Mouse (Mus musculus) midbrain, embryonic 12.5 days (tissue): ENCODE results near the gene Olfr9. TPM values are rescaled to one million over a fixed set of nuclear protein-coding genes. Genes with fewer than 3 reads are reported as not detected.
"Not testable (repeated sequence)": the region's sequence is repeated elsewhere in the genome, so short reads cannot be mapped to it uniquely, and the experiment has no call there.

Experiments used
- ATAC-seq: fragments of 200-750 bp; cut with Nextera tagmentation; 2 replicates; pipeline ENCODE4 v1.8.0; 2017; ENCODE audit warnings: low read depth, moderate TSS enrichment, moderate library complexity; ENCODE audit not compliant: low FRiP score
- H3K27ac ChIP-seq: fragments of 300-500 bp; sonication (generic); replicated peaks from 2 replicates; pipeline ENCODE4 v1.5.1; 2016; ENCODE audit warnings: mild to moderate bottlenecking
- H3K27me3 ChIP-seq: fragments of 300-500 bp; sonication (generic); 2 replicates; pipeline ENCODE4 v1.6.1; 2016; ENCODE audit warnings: mild to moderate bottlenecking
- H3K36me3 ChIP-seq: fragments of 300-500 bp; sonication (generic); 2 replicates; pipeline ENCODE4 v1.6.1; 2016
- H3K4me1 ChIP-seq: fragments of 300-500 bp; sonication (generic); 2 replicates; pipeline ENCODE4 v1.6.1; 2016
- H3K4me2 ChIP-seq: fragments of 300-500 bp; sonication (generic); replicated peaks from 2 replicates; pipeline ENCODE4 v1.6.1; 2016; ENCODE audit warnings: mild to moderate bottlenecking, moderate library complexity
- H3K4me3 ChIP-seq: fragments of 300-500 bp; sonication (generic); 2 replicates; pipeline ENCODE4 v1.5.1; 2016; ENCODE audit warnings: mild to moderate bottlenecking
- H3K9ac ChIP-seq: fragments of 300-500 bp; sonication (generic); replicated peaks from 2 replicates; pipeline ENCODE4 v1.6.1; 2016; ENCODE audit warnings: mild to moderate bottlenecking, moderate library complexity
- H3K9me3 ChIP-seq: fragments of 300-500 bp; sonication (generic); 2 replicates; pipeline ENCODE4 v1.6.1; 2016; ENCODE audit warnings: mild to moderate bottlenecking
- WGBS: fragments of 180-500 bp; shearing (Covaris S2); methylation state at CpG from one replicate; pipeline ENCODE4 v1.1.7; 2016; 5-methylcytosine and 5-hydroxymethylcytosine counted together
- polyA plus RNA-seq: library from polyadenylated mRNA; unstranded; fragments of >200 nt; fragmentation: Nextera tagmentation; extraction: Ambion mirVana; gene quantifications from 2 replicates; pipeline ENCODE4 v1.2.1, GENCODE M21; 2016

Olfr9 gene
- polyA plus RNA-seq, 1 experiment from 2014 or later, result not detected

DNA sequence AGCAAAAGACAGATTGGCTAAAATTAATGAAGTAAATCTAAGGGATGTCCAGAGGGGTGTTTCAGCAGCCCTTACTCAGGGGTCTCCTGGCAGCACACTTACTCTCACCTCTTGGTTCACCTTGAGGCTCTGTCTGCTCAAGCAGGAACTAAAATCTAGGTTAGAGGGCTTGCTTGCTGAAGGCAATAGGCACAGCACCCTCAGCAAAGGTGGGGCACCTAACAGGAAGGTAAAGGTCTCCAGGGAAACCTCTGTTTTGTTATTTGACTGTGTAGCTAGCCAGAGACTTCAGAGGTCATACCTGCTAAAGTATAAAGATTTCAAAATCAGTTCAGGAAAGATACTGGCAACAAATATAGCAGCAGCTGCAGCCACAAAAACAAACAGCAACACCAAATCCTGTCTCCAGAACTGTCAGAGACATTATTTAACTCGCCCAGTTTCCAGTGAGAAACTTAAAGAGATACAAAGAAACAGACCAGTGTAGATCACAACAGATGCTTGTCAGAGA is 18.4 kb upstream of the Olfr9 start:
- H3K27me3 ChIP-seq, result peaks cover 3% of the 10 kb centered on the region; the same call in 1 of the 2 replicates
- H3K36me3 ChIP-seq, result no peaks in the 10 kb centered on the region
- H3K4me1 ChIP-seq, result no peaks in the 10 kb centered on the region
- no peak for ATAC-seq
- no peak overlapping the region for H3K4me2 ChIP-seq
- H3K9ac ChIP-seq, result no peak overlapping the region
- H3K9me3 ChIP-seq, result no peaks in the 10 kb centered on the region
- WGBS, result 71% methylated on average over 1 of the region's 1 CpGs
- H3K27ac ChIP-seq, result no peak overlapping the region
- H3K4me3 ChIP-seq, result no peak overlapping the region

DNA sequence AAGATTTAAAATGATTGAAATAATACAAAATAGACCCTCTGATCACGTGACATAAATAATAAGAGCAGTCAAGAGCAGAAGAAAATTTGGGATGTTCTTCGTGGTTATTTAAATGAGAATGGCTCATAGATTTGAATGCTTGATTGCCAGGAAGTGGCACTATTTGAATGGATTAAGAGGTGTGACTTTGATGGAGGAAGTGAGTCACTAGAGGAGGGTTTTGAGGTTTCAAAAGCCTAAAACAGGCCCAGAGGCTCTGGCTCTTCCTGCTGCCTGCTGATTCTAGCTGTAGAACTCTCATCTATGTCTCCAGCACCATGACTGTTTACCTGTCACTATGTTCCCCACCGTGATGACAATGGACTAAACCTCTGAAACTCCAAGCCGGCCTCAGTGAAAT is 16.4 kb upstream of the Olfr9 start:
- ATAC-seq, result no peak
- WGBS, result 76% methylated on average over 4 of the region's 4 CpGs
- no peak overlapping the region for H3K9ac ChIP-seq
- no peak overlapping the region for H3K27ac ChIP-seq
- no peaks in the 10 kb centered on the region for H3K4me1 ChIP-seq
- no peaks in the 10 kb centered on the region for H3K36me3 ChIP-seq
- no peaks in the 10 kb centered on the region for H3K9me3 ChIP-seq
- H3K27me3 ChIP-seq, result peaks cover 3% of the 10 kb centered on the region; the same call in 1 of the 2 replicates
- no peak overlapping the region for H3K4me2 ChIP-seq
- H3K4me3 ChIP-seq, result no peak overlapping the region

DNA sequence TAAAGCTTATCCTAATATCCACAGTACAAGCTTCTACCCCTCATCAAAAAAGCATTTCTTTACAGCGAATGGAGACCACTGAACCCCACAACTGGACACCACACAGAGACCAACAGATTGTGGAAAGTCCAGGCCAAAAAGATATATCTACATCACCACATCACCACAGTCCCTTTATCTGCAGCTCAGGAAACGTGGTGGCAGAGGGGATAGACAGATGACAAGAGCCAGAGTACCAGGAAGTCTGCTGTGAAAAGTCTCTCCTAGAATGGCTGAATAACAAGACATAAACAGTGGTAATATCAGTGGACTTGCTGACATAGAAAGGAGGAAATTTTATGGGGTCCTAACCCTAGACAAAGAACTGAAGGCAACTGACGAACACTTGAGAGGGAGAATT is 12.8 kb upstream of the Olfr9 start:
- 59% methylated on average over 3 of the region's 3 CpGs for WGBS

DNA sequence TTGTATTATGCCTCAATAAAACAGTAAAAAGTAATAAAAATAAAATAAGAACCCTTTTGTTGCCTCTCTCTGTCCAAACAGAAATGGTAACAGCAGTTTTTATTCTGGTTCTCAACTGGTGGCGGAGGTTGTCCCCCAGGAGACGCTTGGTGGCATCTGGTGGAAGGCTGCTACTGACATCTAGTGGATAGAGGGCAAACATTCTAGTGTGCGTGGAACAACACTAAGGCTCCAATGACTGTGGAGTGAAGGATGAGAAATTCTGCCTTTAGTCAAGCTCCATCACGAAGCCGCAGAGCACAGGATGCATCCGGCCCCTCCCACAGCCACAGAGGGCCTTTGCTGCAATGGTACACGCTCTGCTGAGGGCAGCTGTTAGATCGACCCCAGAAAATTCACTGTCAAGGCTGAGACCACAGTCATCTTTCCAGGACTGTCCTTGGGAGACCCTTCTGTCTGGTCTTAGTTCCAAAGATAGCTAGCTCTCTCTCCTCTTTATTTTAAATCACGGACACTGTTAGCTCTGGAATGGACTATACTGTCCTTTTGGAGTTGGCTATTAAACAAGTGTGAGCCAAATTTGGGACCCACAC is 11.6 kb upstream of the Olfr9 start:
- Histone ChIP-seq H3K36me3 (no peaks in the 10 kb centered on the region), H3K27ac (no peak overlapping the region), H3K27me3 (no peaks in the 10 kb centered on the region), H3K9me3 (no peaks in the 10 kb centered on the region), H3K4me3 (no peak overlapping the region), H3K4me1 (no peaks in the 10 kb centered on the region), H3K9ac (no peak overlapping the region), H3K4me2 (no peak overlapping the region)
- 24% methylated on average over 9 of the region's 9 CpGs for WGBS
- ATAC-seq, result peak; percentile 86

More for the DNA sequence above, 12.8 kb upstream of the Olfr9 start:
- no peak overlapping the region for H3K27ac ChIP-seq
- ATAC-seq, result no peak
- H3K9ac ChIP-seq, result no peak overlapping the region
- no peaks in the 10 kb centered on the region for H3K4me1 ChIP-seq
- H3K36me3 ChIP-seq, result no peaks in the 10 kb centered on the region
- H3K4me2 ChIP-seq, result no peak overlapping the region
- no peaks in the 10 kb centered on the region for H3K27me3 ChIP-seq
- H3K4me3 ChIP-seq, result no peak overlapping the region
- H3K9me3 ChIP-seq, result no peaks in the 10 kb centered on the region

DNA sequence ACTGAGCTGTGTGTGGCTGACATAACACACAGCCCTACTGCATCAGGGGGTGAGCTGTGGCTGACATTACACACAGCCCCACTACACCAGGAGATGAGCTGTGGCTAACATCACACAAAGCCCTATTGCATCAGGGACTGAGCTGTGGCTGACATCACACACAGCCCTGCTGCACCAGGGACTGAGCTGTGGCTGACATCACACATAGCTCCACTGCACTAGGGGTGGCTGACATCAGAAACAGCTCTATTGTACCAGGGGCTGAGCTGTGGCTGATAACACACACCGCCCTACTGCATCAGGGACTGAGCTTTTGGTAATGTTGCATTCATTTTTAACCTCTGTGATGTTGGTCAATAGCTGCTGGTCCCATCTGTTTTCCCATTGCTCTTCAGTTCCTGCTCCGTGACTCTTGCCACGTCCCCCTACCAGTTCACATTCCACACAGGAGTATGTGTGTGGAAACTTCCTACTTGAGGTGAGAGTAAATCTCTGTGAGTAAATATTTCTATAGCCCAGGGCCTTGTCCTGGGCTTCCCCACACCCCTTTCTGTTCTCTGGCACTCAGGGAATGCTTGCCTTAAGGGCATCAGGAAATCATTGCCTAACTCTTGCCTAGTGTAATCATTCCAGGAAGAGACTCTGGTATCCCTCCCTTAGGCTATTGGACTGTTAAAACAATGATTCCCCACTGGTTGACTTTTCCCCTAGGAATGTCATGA is 8.4 kb upstream of the Olfr9 start:
- no peaks in the 10 kb centered on the region for H3K27me3 ChIP-seq
- H3K27ac ChIP-seq, result no peak overlapping the region
- ATAC-seq, result 0 out of 2 replicates have a peak, but pooled peaks have one; percentile 24
- no peaks in the 10 kb centered on the region for H3K9me3 ChIP-seq
- no peak overlapping the region for H3K4me3 ChIP-seq
- no peaks in the 10 kb centered on the region for H3K4me1 ChIP-seq
- H3K9ac ChIP-seq, result no peak overlapping the region
- H3K4me2 ChIP-seq, result no peak overlapping the region
- WGBS, result 82% methylated on average over 3 of the region's 3 CpGs
- H3K36me3 ChIP-seq, result no peaks in the 10 kb centered on the region

DNA sequence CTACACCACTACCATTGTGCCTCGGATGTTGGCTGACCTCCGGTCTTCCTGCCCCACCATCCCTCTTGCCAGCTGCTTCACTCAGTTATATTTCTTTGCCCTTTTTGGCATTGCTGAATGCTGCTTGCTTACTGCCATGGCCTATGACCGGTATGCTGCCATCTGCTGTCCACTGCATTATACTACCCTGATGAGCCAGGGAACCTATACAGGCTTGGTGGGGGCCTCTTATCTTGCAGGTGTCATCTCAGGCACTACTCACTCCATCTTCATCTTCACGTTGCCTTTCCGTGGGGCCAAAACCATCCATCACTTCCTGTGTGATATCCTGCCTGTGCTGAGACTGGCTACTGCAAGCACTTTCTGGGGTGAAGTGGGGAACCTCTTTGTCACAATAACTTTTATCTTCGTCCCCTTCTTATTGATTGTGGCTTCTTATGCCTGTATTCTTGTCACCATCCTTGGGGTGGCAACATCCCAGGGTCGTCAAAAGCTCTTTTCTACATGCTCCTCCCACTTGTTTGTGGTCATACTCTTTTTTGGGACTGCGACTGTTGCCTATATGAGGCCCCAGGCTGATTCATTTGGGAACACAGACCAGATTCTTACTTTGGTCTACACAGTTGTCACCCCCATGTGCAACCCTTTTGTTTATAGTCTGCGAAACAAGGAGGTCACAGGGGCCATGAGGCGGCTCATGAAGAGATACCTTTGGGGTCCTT is 1.1 kb downstream of the Olfr9 start:
- not testable (repeated sequence) for H3K27me3 ChIP-seq, H3K4me2 ChIP-seq, H3K4me3 ChIP-seq, H3K9me3 ChIP-seq, H3K27ac ChIP-seq, H3K4me1 ChIP-seq, H3K9ac ChIP-seq, H3K36me3 ChIP-seq
- 71% methylated on average over 7 of the region's 10 CpGs for WGBS
- peak; percentile 60 for ATAC-seq

DNA sequence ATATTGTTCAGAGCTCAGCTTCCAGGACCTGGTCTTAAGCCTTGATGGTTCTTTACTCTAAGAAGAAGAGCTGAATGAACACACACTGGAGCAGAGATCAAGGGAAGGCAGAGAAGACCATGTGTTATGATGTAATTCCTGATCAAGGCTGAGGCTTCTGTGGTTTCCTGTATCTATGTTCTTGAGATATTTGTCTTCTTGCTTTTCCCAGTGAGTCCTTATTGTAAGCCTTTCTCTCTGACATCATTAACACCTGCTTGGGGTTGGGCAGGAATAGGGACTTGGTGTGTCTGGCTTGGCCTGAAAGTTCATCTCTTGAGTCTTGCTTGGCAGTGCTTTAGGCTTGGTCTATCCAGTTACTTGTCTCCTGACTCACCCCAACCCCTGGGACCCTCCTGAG is 1.8 kb downstream of the Olfr9 start:
- Histone ChIP-seq H3K27ac (no peak overlapping the region), H3K4me1 (no peaks in the 10 kb centered on the region), H3K36me3 (no peaks in the 10 kb centered on the region), H3K9ac (no peak overlapping the region), H3K9me3 (no peaks in the 10 kb centered on the region), H3K4me3 (no peak overlapping the region), H3K4me2 (no peak overlapping the region), H3K27me3 (no peaks in the 10 kb centered on the region)
- ATAC-seq, result no peak

DNA sequence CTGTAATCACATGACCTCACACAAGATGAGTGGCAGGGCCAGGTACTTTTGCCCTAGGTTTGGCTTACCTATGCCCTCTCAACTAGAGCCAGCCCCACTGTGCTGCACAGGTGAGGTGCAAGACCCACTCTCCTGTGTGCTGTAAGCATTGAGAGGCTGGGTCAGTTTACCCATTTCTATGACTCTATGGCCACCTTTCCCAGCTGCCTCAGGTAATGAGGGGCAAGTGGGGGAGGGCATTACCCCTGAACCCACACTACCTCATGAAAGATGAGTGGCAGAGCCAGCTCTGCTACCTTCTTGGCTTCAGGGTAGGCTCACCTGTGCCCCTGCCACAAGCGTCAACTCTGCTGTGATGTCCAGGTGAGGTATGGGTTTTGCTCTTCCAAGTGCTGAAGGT is 6.6 kb downstream of the Olfr9 start:
- no peak overlapping the region for H3K27ac ChIP-seq
- H3K4me3 ChIP-seq, result no peak overlapping the region
- 86% methylated on average over 1 of the region's 1 CpGs for WGBS
- H3K27me3 ChIP-seq, result no peaks in the 10 kb centered on the region
- no peaks in the 10 kb centered on the region for H3K36me3 ChIP-seq
- no peak overlapping the region for H3K4me2 ChIP-seq
- ATAC-seq, result no peak
- no peaks in the 10 kb centered on the region for H3K4me1 ChIP-seq
- H3K9me3 ChIP-seq, result no peaks in the 10 kb centered on the region
- H3K9ac ChIP-seq, result no peak overlapping the region

DNA sequence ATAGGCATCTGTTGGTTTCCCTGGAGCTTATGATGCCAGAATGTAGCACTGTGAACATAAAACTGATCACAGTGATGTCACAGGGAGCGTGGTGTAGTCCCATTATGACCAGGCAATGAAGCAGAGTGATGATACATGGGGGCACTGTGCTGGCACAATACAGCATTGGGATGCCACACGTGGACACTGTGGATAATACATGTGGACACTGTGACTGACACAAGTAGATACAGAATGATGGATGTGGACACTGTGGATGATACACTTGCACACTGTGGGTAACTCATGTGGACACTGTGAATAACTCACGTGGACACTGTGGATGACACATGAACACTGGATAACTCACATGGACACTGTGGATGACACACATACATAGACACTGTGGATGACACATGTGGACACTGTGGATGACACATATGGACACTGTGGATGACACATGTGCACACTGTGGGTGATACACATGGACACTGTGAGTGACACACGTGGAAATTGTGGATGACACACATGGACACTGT is 7.4 kb downstream of the Olfr9 start:
- H3K4me3 ChIP-seq, result no peak overlapping the region
- WGBS, result 81% methylated on average over 4 of the region's 4 CpGs
- no peaks in the 10 kb centered on the region for H3K27me3 ChIP-seq
- ATAC-seq, result peak; percentile 41
- H3K4me2 ChIP-seq, result no peak overlapping the region
- no peak overlapping the region for H3K9ac ChIP-seq
- no peaks in the 10 kb centered on the region for H3K36me3 ChIP-seq
- H3K4me1 ChIP-seq, result no peaks in the 10 kb centered on the region
- no peak overlapping the region for H3K27ac ChIP-seq
- H3K9me3 ChIP-seq, result no peaks in the 10 kb centered on the region

DNA sequence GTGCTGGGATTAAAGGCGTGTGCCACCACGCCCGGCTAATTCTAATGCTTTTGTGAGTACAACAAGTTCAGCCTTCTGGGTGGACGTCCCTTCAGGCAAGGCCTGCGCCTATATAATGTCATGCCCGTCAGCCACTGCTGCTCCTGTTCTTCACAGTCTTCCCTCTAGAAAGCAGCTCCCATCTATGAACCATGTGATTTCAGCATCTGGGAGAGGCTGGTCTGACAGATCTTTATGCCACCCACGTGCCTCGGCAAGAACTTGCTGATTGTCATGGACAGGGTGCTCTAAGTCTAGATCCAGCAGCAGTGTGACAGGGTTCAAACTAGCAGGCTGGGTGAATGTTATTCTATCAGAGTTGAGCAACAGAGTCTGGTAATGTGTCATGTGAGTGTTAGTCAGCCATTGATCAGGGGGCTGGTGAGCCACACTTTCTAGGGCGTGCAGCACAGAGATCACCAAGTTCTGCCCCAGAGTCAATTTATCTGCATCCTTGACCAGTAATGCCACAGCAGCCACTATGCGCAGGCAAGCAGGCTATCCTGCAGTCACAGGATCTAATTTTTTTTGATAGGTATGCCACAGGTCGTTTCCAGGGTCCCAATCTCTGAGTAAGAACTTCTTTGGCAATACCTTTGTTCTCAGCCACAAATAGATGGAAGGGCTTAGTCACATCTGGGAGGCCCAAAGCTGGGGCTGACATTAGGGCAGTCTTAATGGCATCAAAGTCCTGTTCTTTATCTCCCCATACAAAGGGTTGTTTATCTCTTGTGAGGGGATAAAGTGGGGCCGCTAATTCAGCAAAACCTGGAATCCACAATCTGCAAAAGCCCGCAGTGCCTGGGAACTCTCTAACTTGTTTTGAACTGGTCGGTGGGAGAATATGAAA is 15.0 kb downstream of the Olfr9 start:
- WGBS, result 70% methylated on average over 14 of the region's 14 CpGs
- Histone ChIP-seq H3K36me3 (no peaks in the 10 kb centered on the region), H3K27ac (no peak overlapping the region), H3K4me3 (no peak overlapping the region), H3K27me3 (no peaks in the 10 kb centered on the region), H3K4me2 (no peak overlapping the region), H3K4me1 (no peaks in the 10 kb centered on the region), H3K9ac (no peak overlapping the region), H3K9me3 (no peaks in the 10 kb centered on the region)
- no peak for ATAC-seq

DNA sequence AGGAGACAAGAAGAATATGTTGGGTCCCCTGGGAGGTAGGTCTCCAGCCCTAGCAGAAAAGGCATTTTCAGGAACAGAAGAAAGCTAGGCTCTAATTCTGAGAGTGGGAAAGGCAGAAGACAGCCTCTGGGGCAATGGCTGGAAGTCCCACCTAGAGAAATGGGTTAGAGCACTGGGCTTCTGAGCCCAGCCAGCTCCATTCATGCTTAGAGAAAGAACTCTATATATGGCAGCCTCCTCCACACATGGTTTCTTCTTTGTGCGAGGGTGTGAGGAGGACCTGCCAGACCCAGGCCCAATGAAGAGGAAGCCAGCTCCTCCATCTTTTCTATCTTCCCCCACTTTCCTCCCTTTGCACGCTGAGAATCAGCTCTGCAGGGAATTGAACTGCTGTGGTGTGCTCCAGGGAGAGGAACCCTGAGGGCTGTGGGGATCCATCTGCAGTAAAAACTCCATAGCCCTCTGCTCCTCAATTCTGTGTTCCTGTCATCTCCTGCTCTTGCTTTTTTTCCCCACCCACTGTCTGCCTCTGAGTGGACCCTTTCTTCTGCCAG is 21.1 kb downstream of the Olfr9 start, which contains the start of gene Olfr763:
TSS of gene Olfr763 (plus strand) at position 504 of the 554 bp plus-strand sequence.
- H3K36me3 ChIP-seq, result no peaks in the 10 kb centered on the region
- ATAC-seq, result no peak
- no peaks in the 10 kb centered on the region for H3K9me3 ChIP-seq
- WGBS, result 75% methylated on average over 2 of the region's 2 CpGs
- no peak within 1 kb of the TSS for H3K9ac ChIP-seq
- H3K27ac ChIP-seq, result no peak within 1 kb of the TSS
- no peak within 1 kb of the TSS for H3K4me3 ChIP-seq
- H3K27me3 ChIP-seq, result no peaks in the 10 kb centered on the region
- no peak within 1 kb of the TSS for H3K4me2 ChIP-seq
- no peaks in the 10 kb centered on the region for H3K4me1 ChIP-seq
